Mouse (Mus musculus): ENCODE measurements around the gene Zbtb46.

The Zbtb46 gene

DNA sequence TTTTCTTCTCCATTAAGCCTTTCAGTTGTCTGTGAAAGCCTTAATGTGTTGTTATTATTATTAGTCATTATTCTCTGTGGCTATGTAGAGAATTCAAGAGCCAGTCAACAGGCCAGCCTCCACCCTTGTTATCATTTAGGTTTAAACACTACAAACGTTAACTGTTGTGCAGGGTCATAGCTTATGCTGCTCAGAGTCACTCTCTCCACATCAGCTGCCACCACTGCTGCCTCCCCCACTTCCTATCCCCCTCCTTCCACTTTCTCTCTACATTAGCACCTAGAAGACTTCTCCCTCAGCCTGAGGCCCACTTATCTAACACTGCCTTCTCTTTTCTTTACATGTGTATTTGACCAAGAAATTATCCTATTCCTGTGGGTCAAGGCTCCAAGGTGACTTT, 57.7 kb downstream of the Zbtb46 start:
- no peak for DNase-seq

- DNase-seq: no peak
Observed at GRCm38 (mm10) chr2:181397207-181397761, 61.9 kb downstream of the Zbtb46 start.

GRCm38 (mm10) chr2:181394086-181394485, 65.1 kb downstream of the Zbtb46 start:
- DNase-seq: no peak

DNA sequence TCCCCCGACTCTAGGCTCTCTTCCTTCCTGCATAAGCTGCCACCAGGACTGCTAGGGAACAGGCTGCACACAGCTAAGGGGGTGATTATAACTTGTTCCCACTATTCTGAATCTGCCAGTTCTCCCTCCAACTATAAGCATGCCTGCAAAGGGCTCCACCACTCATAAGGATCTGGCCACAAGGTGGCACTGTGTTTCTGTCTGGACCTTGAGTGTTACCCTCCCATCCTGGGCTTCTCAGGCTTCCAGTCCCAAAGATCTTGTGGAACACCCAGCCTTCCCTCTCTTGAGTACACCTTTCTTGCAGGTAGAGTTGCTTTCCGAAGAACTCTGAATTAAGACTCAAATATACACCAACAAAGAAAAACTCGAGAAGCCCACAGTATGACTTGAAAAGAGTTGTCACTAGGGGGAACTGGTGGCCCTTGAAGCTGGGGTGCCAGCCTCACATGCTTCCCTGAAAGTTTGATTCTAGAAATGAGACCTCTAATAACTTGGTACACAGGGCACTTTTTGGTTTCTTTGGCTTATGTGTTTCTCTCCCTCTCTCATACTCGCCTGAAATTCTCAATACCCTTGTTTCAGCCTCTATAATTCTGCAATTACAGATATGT, 66.5 kb downstream of the Zbtb46 start:
- peak; percentile 55 to 86 for DNase-seq

GRCm38 (mm10) chr2:181391541-181391940, 67.7 kb downstream of the Zbtb46 start:
- DNase-seq: no peak

- DNase-seq: no peak
Observed at GRCm38 (mm10) chr2:181391022-181391421, 68.2 kb downstream of the Zbtb46 start.

DNA sequence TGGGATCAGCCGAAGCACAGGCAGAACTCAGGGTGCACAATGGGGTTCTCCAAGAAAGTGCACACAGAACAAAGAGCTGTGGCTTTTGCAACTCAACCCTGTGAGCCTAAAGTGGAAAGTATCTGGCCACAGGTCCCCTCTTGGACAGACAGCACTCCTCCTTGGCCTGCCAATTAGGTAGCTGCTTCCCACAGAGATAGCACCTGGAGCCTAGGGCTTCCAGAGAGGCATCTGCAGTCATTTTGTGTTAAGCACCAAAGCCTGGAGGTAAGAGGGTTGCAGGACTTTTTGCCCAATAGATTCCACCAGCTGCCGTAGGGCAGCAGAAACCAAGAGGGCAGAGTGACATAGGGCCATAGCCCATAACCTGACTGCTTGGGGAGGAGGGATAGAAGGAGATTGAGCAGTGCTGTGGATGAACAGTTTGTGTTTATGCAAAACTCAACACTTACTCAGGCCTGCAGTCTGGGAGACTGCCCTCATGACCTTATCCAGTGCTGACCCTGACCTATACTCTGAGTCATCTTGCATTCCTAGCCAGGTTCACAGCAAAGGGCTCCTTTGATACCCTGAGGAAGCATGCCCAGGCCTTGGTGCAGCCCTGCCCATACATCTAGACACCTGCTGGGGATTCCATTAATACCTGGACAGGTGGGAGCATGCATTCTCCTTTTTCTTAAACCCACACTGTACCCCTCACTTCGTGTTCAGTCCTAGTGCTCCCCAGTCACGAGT, 68.9 kb downstream of the Zbtb46 start:
- DNase-seq: no peak

DNA sequence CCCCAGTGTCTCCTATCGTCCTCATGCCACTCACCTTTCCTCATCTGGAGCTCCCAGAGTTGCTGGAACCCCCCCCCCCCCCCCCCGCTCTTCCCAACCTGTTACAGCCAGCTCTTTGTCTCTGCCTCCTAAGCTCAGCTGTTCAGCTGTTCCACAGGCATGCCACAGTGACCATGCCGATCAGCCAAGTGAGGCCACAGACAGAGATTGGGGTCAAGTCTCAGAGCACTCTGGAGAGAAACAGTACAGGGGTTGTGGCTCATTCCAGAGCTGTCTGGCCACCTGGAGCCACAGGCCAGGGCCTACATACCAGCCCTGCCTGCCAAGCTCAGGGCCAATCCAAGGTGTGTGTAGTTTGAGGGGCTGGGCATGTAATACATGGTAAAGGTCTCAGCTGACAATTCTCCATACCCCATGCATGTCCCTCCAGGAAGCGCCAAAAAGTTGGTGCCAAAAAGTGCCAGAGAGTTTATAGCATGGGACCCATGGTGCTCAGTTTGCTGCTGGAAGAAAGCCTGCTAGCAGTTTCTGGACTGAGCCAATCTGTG, 72.5 kb downstream of the Zbtb46 start:
- no peak for DNase-seq

DNA sequence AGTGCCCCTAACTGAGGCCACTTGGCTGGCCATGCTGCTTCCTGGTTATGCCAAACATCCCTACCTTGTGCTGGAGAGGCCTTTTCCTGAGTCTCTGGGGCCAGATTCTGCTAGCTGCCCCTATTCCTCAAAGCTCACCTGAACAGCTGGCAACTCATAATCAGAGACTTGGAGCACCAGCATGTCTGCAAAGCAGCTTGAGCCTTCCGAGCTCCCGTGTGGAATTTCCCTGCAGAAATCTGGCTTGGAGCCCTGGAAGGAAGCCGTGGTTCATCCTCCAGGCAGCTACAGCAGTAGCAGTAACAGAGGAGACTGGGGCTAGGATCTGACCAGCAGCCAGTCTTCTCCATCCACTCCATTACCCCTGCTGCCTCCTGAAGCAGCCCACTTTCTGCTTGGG, 73.3 kb downstream of the Zbtb46 start:
- no peak for DNase-seq

DNA sequence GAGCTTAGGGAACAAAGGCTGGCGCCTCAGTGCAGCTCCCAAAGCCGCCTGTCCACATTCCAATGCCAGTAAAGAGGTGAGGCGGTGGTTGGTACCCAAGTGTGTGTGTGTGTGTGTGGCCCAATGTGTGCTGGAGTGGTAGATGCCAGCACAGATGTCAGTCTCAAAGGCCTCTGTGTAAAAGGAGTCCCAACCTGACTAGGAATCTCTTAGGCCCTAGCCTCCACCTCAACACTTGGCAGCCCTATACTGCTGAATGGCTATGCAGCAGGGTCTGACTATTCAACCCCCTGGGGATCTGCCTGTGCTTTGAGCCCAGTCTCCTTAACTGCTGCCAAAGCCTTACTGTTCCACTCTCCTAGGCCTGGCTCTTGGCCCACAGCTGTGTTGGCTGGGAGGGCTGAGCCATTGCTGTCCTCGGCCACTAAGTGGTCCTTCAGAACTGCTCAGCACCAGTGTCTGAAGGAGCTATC, 74.3 kb downstream of the Zbtb46 start:
- DNase-seq: no peak

- DNase-seq: no peak
Observed at GRCm38 (mm10) chr2:181384463-181384862, 74.8 kb downstream of the Zbtb46 start.

GRCm38 (mm10) chr2:181381631-181382306, 77.5 kb downstream of the Zbtb46 start:
- no peak for DNase-seq

DNA sequence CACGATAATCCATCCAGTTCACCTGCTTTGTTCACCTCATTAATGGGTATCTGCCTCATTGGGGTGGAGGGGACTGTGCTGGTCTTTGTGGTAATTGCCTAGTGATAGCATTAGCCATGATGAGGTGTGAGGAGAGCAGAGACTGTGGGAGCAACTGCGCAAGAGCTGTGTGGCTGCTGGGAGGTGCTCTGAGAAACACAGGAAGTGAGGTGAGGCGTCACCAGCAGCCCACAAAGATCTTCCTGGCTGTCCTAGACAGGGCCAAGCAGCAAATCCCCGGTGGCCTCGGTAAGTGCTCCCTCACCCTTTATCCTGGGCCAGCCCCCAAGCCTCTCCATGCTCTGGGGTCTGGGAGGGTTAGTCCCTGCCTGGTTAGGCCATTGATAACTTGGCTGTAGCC, 78.1 kb downstream of the Zbtb46 start:
- DNase-seq: peak in 1 of 2 experiments; percentile 25

- no peak for DNase-seq
Observed at GRCm38 (mm10) chr2:181380251-181380650, 79.0 kb downstream of the Zbtb46 start.

GRCm38 (mm10) chr2:181379778-181380177, 79.4 kb downstream of the Zbtb46 start, which contains the start of gene Lime1:
Lime1 (plus strand) TSS chr2:181380078.
- DNase-seq: no peak

DNA sequence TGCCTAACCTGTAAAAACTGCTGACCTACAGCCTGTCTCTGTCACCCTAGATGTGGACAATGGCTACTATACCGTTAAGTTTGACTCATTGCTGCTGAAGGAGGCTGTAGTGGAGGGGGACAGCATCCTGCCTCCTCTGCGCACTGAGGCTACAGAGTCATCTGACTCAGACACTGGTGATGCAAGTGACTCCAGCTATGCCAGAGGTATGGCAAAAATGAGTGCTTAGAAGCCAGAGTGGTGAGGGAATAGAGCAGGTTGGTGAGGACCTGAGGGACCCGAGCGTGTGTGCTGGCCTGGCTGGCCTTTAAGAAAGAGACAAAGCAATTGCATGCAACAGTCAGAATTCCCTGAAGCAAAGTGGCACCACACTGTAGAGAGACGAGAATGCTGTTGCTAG, 80.5 kb downstream of the Zbtb46 start:
- no peak for DNase-seq

DNA sequence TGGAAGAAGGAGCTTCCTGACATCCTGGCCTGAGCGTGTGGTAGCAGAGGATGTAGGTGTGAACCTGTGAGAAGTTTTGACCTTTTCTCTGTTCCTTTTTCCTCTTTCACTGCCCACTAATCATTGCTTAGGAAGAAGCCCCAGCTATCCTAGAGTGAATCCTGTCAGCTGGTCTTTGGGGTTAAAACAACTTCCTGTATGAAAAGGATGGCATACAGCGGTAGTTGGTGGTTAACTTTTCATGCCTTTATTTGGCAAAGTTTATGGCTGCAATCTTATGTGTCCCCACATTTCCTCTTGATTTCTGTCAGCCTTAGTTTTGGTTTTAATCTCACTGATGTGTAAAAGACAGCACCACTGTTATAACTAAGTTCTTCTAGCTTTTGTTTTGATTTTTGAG, 82.0 kb downstream of the Zbtb46 start:
- DNase-seq: no peak

- DNase-seq: no peak
Observed at GRCm38 (mm10) chr2:181375787-181376186, 83.4 kb downstream of the Zbtb46 start.

DNA sequence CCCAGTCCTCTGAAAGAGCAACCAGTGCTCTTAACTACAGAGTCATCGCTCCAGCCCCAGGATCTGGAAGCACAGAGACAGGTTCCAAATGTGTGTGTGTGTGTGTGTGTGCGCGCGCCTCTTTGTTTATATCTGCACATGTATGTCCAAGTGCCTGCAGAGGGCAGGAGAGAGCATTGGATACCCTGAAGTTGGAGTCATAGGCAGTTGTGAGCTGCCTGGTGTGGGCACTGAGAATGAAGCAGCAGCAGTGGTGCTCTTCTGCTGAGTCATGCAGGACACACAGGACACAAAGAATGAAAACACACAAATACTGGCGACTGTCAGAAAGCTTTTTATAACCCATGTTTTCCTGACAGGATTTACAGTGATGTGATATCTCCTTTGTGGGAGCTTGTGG, 89.2 kb downstream of the Zbtb46 start:
- DNase-seq: no peak

DNA sequence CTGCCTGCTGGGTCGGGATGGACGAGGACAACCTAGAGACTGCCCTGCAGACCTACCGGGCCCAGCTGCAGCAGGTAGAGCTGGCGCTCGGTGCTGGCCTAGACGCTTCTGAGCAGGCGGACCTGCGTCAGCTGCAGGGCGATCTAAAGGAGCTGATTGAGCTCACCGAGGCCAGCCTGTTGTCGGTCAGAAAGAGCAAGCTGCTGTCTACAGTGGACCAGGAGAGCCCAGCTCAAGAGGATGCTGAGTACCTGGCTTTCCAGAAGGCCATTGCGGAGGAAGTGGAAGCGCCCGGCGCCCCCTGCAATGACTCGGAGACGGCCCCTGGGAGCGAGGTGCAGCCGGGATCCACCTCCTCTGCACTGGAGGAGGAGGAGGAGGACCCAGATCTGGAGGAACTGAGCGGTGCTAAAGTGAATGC, 93.6 kb downstream of the Zbtb46 start:
- no peak for DNase-seq

DNA sequence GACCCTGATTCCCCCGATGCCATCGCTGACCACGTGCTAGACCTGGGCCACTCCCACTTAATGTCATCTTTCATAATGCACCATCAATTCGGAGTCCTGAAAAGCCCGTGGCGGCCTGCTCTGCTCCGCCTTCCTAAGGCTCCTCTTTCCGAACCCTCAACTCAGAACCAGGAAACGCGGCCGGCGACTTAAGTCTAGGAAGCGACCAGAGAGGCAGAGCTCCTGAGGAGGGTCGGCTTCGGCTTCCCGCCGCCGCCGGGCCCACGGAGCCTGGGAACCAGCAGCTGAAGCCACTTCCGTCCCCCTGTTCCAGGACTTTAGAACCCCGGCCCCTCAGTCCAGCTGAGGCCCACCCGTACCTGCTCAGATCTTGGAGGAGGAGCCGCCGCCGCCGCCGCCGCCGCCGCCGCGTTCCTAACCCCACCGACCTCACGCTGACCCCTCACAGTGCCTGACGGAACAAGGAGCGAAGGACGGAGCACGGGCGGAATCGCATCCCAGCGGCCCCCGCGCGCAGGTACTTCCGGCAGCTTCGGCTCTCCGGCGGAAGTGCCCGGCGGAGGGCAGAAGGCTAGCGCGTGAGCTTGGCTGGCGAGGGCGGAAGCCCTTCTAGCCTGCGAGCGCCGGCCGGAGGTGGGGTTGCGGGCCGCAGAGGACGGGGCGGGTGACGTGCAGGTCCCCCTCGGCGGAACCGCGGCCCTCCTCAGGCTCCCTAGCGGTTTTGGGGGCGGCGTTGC, 94.2 kb downstream of the Zbtb46 start, which contains the start of the genes Zgpat and Arfrp1:
Gene Zgpat, plus strand, starts transcription at position 69 of the 737 bp plus-strand sequence.
Gene Arfrp1, minus strand, starts transcription at position 545 of the 737 bp plus-strand sequence.
- DNase-seq: peak; percentile 80 to 85

DNA sequence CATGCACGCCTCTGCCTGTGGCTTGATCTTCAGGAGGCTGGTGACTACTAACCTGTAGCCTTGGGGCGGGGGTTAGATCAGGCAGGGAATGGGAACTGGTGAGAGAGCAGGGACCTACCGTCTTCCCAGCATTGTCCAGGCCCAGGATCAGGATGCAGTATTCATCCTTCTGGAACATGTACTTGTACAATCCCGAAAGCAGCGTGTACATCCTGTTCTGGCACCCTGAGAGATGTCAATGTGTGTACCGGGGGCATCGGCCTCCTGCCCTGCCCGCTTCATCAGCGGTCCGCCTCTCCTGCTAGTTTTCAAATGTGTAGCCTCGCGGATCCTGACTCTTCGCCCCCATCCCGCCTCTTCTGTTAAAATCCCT, 94.8 kb downstream of the Zbtb46 start:
- DNase-seq: no peak

Measured in spleen, adult 18-20 months (tissue).